Mouse (Mus musculus): Measurements from ENCODE around the gene Mafb.

Mafb gene

GRCm38 (mm10) chr2:160363201-160363600, 3.7 kb downstream of the Mafb start:
- no peak for DNase-seq

- no peak for DNase-seq
These were observed 5.3 kb downstream of the Mafb start for GRCm38 (mm10) chr2:160361442-160362121.

GRCm38 (mm10) chr2:160360234-160360874, 6.5 kb downstream of the Mafb start:
- no peak for DNase-seq

- DNase-seq = no peak
These were observed 8.0 kb downstream of the Mafb start for GRCm38 (mm10) chr2:160358896-160359295.

GRCm38 (mm10) chr2:160357442-160357841, 9.4 kb downstream of the Mafb start:
- DNase-seq = no peak

GRCm38 (mm10) chr2:160356132-160356531, 10.7 kb downstream of the Mafb start:
- DNase-seq = no peak

- no peak for DNase-seq
These were observed 12.5 kb downstream of the Mafb start for GRCm38 (mm10) chr2:160354319-160354718.

GRCm38 (mm10) chr2:160353581-160353980, 13.3 kb downstream of the Mafb start:
- DNase-seq = no peak

- no peak for DNase-seq
These were observed 15.8 kb downstream of the Mafb start for GRCm38 (mm10) chr2:160351038-160351574.

- no peak for DNase-seq
These were observed 17.3 kb downstream of the Mafb start for GRCm38 (mm10) chr2:160349578-160349977.

- DNase-seq = no peak
These were observed 18.1 kb downstream of the Mafb start for GRCm38 (mm10) chr2:160348796-160349195.

- DNase-seq = no peak
These were observed 18.7 kb downstream of the Mafb start for GRCm38 (mm10) chr2:160348072-160348604.

GRCm38 (mm10) chr2:160345644-160346043, 21.2 kb downstream of the Mafb start:
- no peak for DNase-seq

- no peak for DNase-seq
These were observed 26.7 kb downstream of the Mafb start for GRCm38 (mm10) chr2:160340121-160340520.

GRCm38 (mm10) chr2:160339595-160339994, 27.3 kb downstream of the Mafb start:
- DNase-seq = no peak

- no peak for DNase-seq
These were observed 30.8 kb downstream of the Mafb start for GRCm38 (mm10) chr2:160336053-160336452.

GRCm38 (mm10) chr2:160335043-160335442, 31.8 kb downstream of the Mafb start:
- DNase-seq = no peak

GRCm38 (mm10) chr2:160334111-160334661, 32.7 kb downstream of the Mafb start, which contains the start of gene Gm826:
Gene Gm826 (minus strand): TSS chr2:160334162.
- DNase-seq = no peak

GRCm38 (mm10) chr2:160332516-160333325, 34.1 kb downstream of the Mafb start:
- DNase-seq = no peak

- DNase-seq = no peak
These were observed 38.0 kb downstream of the Mafb start for GRCm38 (mm10) chr2:160328886-160329285.

GRCm38 (mm10) chr2:160327716-160328115, 39.1 kb downstream of the Mafb start:
- DNase-seq = no peak

GRCm38 (mm10) chr2:160327167-160327566, 39.7 kb downstream of the Mafb start:
- no peak for DNase-seq

Data from cerebellum, adult 18-20 months (tissue).